Mouse (Mus musculus): Measurements from ENCODE around the gene Cpeb4.

- peak; percentile 39; the same call in 1 of the 2 replicates for TF ChIP-seq CTCF (IDR thresholded peaks at IDR 0.05; ENCODE audit: extremely low read depth, insufficient read length, insufficient replicate concordance, low read depth, low read length)
- TF ChIP-seq POLR2A (IDR thresholded peaks at IDR 0.05; ENCODE audit: low read depth, low read length), result no peak
Measured at GRCm38 (mm10) chr11:31949331-31949785, 77.3 kb downstream of the Cpeb4 start.
